Mouse (Mus musculus) effector memory CD4-positive, alpha-beta T cell, adult 7 months (primary cell): ENCODE results near the gene Pdgfra. TPM values are rescaled to one million over a fixed set of nuclear protein-coding genes. Genes with fewer than 3 reads are reported as not detected.

Source experiments
- polyA plus RNA-seq: library from polyadenylated mRNA; unstranded; fragments of 100-300 nt; shearing (Covaris generic); gene quantifications from one replicate; pipeline ENCODE4 v1.2.1, GENCODE M21; 2017

The Pdgfra gene
- 0.09 TPM for polyA plus RNA-seq

GRCm38 (mm10) chr5:75152021-75152425 lies at the start of gene Pdgfra:
Gene Pdgfra (plus strand): TSS chr5:75152292.

Other genes starting within 250 kb of the Pdgfra start
- gene Chic2, start 107.5 kb upstream of the Pdgfra start, polyA plus RNA-seq = 146 TPM
- gene Gsx2, start 76.7 kb upstream of the Pdgfra start, polyA plus RNA-seq = not detected